Mouse (Mus musculus): ENCODE measurements at regions not wholly inside any gene's neighbourhood (a gene's known extent, or its start where the extent isn't known, plus 50 kb on each side); places are given as distances from the start of the nearest gene placed in this dataset.

GRCm38 (mm10) chr13:25838237-25838636, 567.9 kb upstream of the Nrsn1 start:
- Histone ChIP-seq H3K4me1 (replicated peaks) (no peaks in the 10 kb centered on the region), H3K36me3 (no peaks in the 10 kb centered on the region), H3K27ac (replicated peaks) (no peak overlapping the region), H3K9me3 (no peaks in the 10 kb centered on the region), H3K4me3 (no peak overlapping the region), H3K4me2 (no peak overlapping the region), H3K9ac (no peak overlapping the region), H3K27me3 (no peaks in the 10 kb centered on the region)
- no peak for ATAC-seq (ENCODE audit: low read depth)
- whole genome bisulfite sequencing: 83% methylated on average over 4 of the region's 4 CpGs

- Histone ChIP-seq H3K36me3 (no peaks in the 10 kb centered on the region), H3K4me3 (no peak overlapping the region), H3K4me2 (no peak overlapping the region), H3K9ac (no peak overlapping the region), H3K4me1 (replicated peaks) (no peaks in the 10 kb centered on the region), H3K27ac (replicated peaks) (no peak overlapping the region), H3K27me3 (no peaks in the 10 kb centered on the region), H3K9me3 (no peaks in the 10 kb centered on the region)
- 70% methylated on average over 8 of the region's 8 CpGs for WGBS
- no peak for ATAC-seq (ENCODE audit: low read depth)
Observed at GRCm38 (mm10) chr13:25829146-25829924, 559.0 kb upstream of the Nrsn1 start.

GRCm38 (mm10) chr13:25808564-25809253, 538.4 kb upstream of the Nrsn1 start:
- Histone ChIP-seq H3K27me3 (no peaks in the 10 kb centered on the region), H3K4me2 (no peak overlapping the region), H3K4me1 (replicated peaks) (no peaks in the 10 kb centered on the region), H3K36me3 (no peaks in the 10 kb centered on the region), H3K27ac (replicated peaks) (no peak overlapping the region), H3K9me3 (no peaks in the 10 kb centered on the region), H3K4me3 (no peak overlapping the region), H3K9ac (no peak overlapping the region)
- WGBS: 86% methylated on average over 2 of the region's 2 CpGs
- ATAC-seq (ENCODE audit: low read depth): no peak

GRCm38 (mm10) chr13:25793216-25793803, 523.0 kb upstream of the Nrsn1 start:
- WGBS: 20% methylated on average over 2 of the region's 2 CpGs
- no peak overlapping the region for H3K9ac ChIP-seq
- H3K4me2 ChIP-seq: no peak overlapping the region
- no peak for ATAC-seq (ENCODE audit: low read depth)
- H3K9me3 ChIP-seq: no peaks in the 10 kb centered on the region
- H3K4me1 ChIP-seq (replicated peaks): no peaks in the 10 kb centered on the region
- no peaks in the 10 kb centered on the region for H3K36me3 ChIP-seq
- H3K4me3 ChIP-seq: no peak overlapping the region
- H3K27ac ChIP-seq (replicated peaks): no peak overlapping the region
- H3K27me3 ChIP-seq: no peaks in the 10 kb centered on the region

GRCm38 (mm10) chr13:25781161-25781560, 510.9 kb upstream of the Nrsn1 start:
- WGBS: 73% methylated on average over 5 of the region's 5 CpGs
- no peaks in the 10 kb centered on the region for H3K27me3 ChIP-seq
- H3K9me3 ChIP-seq: no peaks in the 10 kb centered on the region
- H3K9ac ChIP-seq: no peak overlapping the region
- no peak overlapping the region for H3K4me3 ChIP-seq
- no peaks in the 10 kb centered on the region for H3K36me3 ChIP-seq
- ATAC-seq (ENCODE audit: low read depth): no peak
- no peak overlapping the region for H3K27ac ChIP-seq (replicated peaks)
- no peak overlapping the region for H3K4me2 ChIP-seq
- no peaks in the 10 kb centered on the region for H3K4me1 ChIP-seq (replicated peaks)

- Histone ChIP-seq H3K4me1 (replicated peaks) (peaks cover 13% of the 10 kb centered on the region), H3K4me3 (no peak overlapping the region), H3K36me3 (no peaks in the 10 kb centered on the region), H3K27ac (replicated peaks) (no peak overlapping the region), H3K27me3 (no peaks in the 10 kb centered on the region), H3K9me3 (no peaks in the 10 kb centered on the region), H3K9ac (no peak overlapping the region), H3K4me2 (no peak overlapping the region)
- 85% methylated on average over 3 of the region's 3 CpGs for WGBS
- ATAC-seq (ENCODE audit: low read depth): no peak
Observed at GRCm38 (mm10) chr13:25777706-25778105, 507.4 kb upstream of the Nrsn1 start.

- H3K4me2 ChIP-seq: no peak overlapping the region
- no peak overlapping the region for H3K4me3 ChIP-seq
- ATAC-seq (ENCODE audit: low read depth): 0 out of 2 replicates have a peak, but pooled peaks have one; percentile 43
- H3K27ac ChIP-seq (replicated peaks): peak overlapping the region; percentile 23
- no peaks in the 10 kb centered on the region for H3K9me3 ChIP-seq
- H3K36me3 ChIP-seq: no peaks in the 10 kb centered on the region
- H3K27me3 ChIP-seq: no peaks in the 10 kb centered on the region
- H3K9ac ChIP-seq: no peak overlapping the region
- H3K4me1 ChIP-seq (replicated peaks): peaks cover 13% of the 10 kb centered on the region
- WGBS: 47% methylated on average over 2 of the region's 2 CpGs
Observed at GRCm38 (mm10) chr13:25774586-25775182, 504.4 kb upstream of the Nrsn1 start.

GRCm38 (mm10) chr13:25754515-25755105, 484.3 kb upstream of the Nrsn1 start:
- Histone ChIP-seq H3K4me1 (replicated peaks) (peaks cover 29% of the 10 kb centered on the region), H3K9ac (no peak overlapping the region), H3K9me3 (0 out of 2 replicates have a peak, but pooled peaks cover 5% of the 10 kb centered on the region), H3K27ac (replicated peaks) (peak overlapping the region; percentile 28; the same call in 1 of the 2 replicates), H3K36me3 (no peaks in the 10 kb centered on the region), H3K4me2 (no peak overlapping the region), H3K27me3 (no peaks in the 10 kb centered on the region), H3K4me3 (no peak overlapping the region)
- ATAC-seq (ENCODE audit: low read depth): peak; percentile 44; the same call in 1 of the 2 replicates

GRCm38 (mm10) chr13:25751409-25751777, 481.1 kb upstream of the Nrsn1 start:
- no peak overlapping the region for H3K9ac ChIP-seq
- peak; percentile 66 for ATAC-seq (ENCODE audit: low read depth)
- no peak overlapping the region for H3K4me3 ChIP-seq
- WGBS: 40% methylated on average over 4 of the region's 4 CpGs
- H3K27ac ChIP-seq (replicated peaks): peak overlapping the region; percentile 68
- no peaks in the 10 kb centered on the region for H3K27me3 ChIP-seq
- no peak overlapping the region for H3K4me2 ChIP-seq
- no peaks in the 10 kb centered on the region for H3K9me3 ChIP-seq
- peaks cover 29% of the 10 kb centered on the region for H3K4me1 ChIP-seq (replicated peaks)
- no peaks in the 10 kb centered on the region for H3K36me3 ChIP-seq

- Histone ChIP-seq H3K36me3 (no peaks in the 10 kb centered on the region), H3K4me2 (no peak overlapping the region), H3K4me3 (no peak overlapping the region), H3K4me1 (replicated peaks) (peaks cover 29% of the 10 kb centered on the region), H3K9ac (no peak overlapping the region), H3K27me3 (no peaks in the 10 kb centered on the region), H3K27ac (replicated peaks) (peak overlapping the region; percentile 68), H3K9me3 (no peaks in the 10 kb centered on the region)
- ATAC-seq (ENCODE audit: low read depth): peak; percentile 90
- 16% methylated on average over 8 of the region's 8 CpGs for WGBS
Observed at GRCm38 (mm10) chr13:25750460-25751408, 480.4 kb upstream of the Nrsn1 start.

- H3K4me2 ChIP-seq: no peak overlapping the region
- H3K36me3 ChIP-seq: no peaks in the 10 kb centered on the region
- no peak for ATAC-seq (ENCODE audit: low read depth)
- H3K9ac ChIP-seq: no peak overlapping the region
- no peaks in the 10 kb centered on the region for H3K27me3 ChIP-seq
- peaks cover 5% of the 10 kb centered on the region; the same call in 1 of the 2 replicates for H3K4me1 ChIP-seq (replicated peaks)
- no peaks in the 10 kb centered on the region for H3K9me3 ChIP-seq
- WGBS: 21% methylated on average over 2 of the region's 2 CpGs
- no peak overlapping the region for H3K4me3 ChIP-seq
- H3K27ac ChIP-seq (replicated peaks): no peak overlapping the region
Observed at GRCm38 (mm10) chr13:25738601-25739000, 468.3 kb upstream of the Nrsn1 start.

Measured in neural tube, embryonic 13.5 days (tissue).